Mouse (Mus musculus) erythroblast, embryonic 14.5 days (primary cell): Measurements from ENCODE around the gene 1700028K03Rik. TPM values are rescaled to one million over a fixed set of nuclear protein-coding genes. Genes with fewer than 3 reads are reported as not detected.

Experiments
- H3K27me3 ChIP-seq: 2 replicates; pipeline ENCODE4 v1.6.1; 2012; ENCODE audit warnings: inconsistent platforms; ENCODE audit not compliant: control insufficient read depth
- H3K36me3 ChIP-seq: 2 replicates; pipeline ENCODE4 v1.6.1; 2012; ENCODE audit warnings: mild to moderate bottlenecking, inconsistent platforms; ENCODE audit not compliant: control insufficient read depth
- H3K4me1 ChIP-seq: 2 replicates; pipeline ENCODE4 v1.6.1; 2012; ENCODE audit warnings: inconsistent platforms; ENCODE audit not compliant: control insufficient read depth
- H3K4me3 ChIP-seq: replicated peaks from 2 replicates; pipeline ENCODE3; 2012; ENCODE audit warnings: moderate library complexity, mild to moderate bottlenecking, inconsistent platforms
- H3K9me3 ChIP-seq: 2 replicates; pipeline ENCODE4 v1.6.1; 2012; ENCODE audit warnings: low read length, inconsistent platforms, mixed read lengths; ENCODE audit not compliant: control insufficient read depth
- GATA1 ChIP-seq: IDR thresholded peaks from 2 replicates; pipeline ENCODE4 v1.6.1; 2012; ENCODE audit warnings: low read length, inconsistent platforms, mixed read lengths
- TAL1 ChIP-seq: IDR thresholded peaks from 3 replicates; pipeline ENCODE4 v1.6.1; 2012; ENCODE audit warnings: low read length, inconsistent platforms, mixed read lengths
- polyA plus RNA-seq: library from polyadenylated mRNA; stranded (reverse); fragments of >175 nt; gene quantifications from 2 replicates; pipeline ENCODE4 v1.2.3, GENCODE M21; 2012

1700028K03Rik gene
- polyA plus RNA-seq, 1 experiment = not detected

DNA sequence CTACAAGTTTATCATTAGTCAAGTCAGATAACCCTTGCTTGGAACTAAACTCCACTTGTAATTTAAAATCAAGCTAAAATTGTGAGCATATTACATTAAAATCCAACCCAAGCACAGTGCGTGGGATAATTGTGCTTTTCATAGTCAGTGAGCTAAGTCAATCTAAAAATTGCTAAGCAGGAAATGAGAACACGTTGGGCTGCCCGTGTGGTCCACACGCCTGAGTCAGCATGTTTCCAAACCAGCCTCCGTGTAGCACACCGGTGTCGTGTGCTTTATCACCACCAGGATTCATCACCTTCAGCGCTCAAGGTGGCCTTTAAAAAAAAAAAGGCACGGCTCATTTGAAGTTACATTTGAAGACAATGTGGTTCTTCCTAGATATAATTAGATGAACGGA, 10.2 kb upstream of the 1700028K03Rik start:
- TF ChIP-seq TAL1 = no peak
- no peak for TF ChIP-seq GATA1
- Histone ChIP-seq H3K9me3 (no peaks in the 10 kb centered on the region), H3K36me3 (no peaks in the 10 kb centered on the region), H3K27me3 (peaks cover 3% of the 10 kb centered on the region), H3K4me3 (no peak overlapping the region), H3K4me1 (no peaks in the 10 kb centered on the region)

DNA sequence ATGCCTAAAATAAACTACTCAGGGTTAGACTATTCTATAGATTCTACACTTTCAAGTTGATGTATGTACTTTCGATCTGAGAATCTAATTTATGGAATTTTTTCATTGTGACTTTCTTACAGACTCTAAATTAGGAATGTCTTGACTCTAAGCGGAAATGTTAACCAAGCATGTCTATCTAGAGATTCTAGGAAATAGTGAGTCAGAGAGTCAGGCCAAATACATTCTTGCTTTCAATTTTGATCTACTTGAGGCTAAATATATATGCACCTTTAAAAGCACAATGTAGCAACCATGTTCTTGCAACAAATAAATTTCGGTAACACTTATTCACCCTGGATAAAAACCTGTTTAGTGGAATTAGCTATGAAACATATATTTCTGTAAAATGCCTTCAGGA, 5.7 kb upstream of the 1700028K03Rik start:
- no peak for TF ChIP-seq TAL1
- TF ChIP-seq GATA1 = no peak
- no peaks in the 10 kb centered on the region for H3K36me3 ChIP-seq
- H3K9me3 ChIP-seq = no peaks in the 10 kb centered on the region
- H3K27me3 ChIP-seq = no peaks in the 10 kb centered on the region
- peaks cover 9% of the 10 kb centered on the region for H3K4me1 ChIP-seq
- H3K4me3 ChIP-seq = no peak overlapping the region

DNA sequence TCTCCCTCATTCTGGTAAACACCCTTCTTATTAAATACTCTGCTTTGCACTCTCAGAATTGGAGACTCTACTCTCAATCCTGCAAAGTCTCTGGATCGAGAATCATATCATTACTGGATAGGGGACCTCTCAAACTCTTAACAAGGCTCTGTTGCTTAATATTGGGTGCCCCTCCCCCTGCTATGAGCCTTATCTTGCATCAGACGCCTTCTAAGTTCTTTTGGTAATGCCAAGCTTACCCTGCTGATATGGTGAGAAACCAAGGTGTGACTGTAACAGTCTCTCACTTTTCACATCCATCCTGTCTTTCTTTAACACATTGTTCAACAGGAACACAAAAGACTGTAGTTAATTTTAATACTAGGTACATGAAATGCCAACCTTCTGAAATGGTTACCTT, 919 bp upstream of the 1700028K03Rik start:
- TF ChIP-seq GATA1 (no peak), TAL1 (no peak)
- H3K4me3 ChIP-seq = no peak overlapping the region
- peaks cover 7% of the 10 kb centered on the region for H3K27me3 ChIP-seq
- H3K4me1 ChIP-seq = peaks cover 20% of the 10 kb centered on the region
- H3K36me3 ChIP-seq = no peaks in the 10 kb centered on the region
- no peaks in the 10 kb centered on the region for H3K9me3 ChIP-seq

DNA sequence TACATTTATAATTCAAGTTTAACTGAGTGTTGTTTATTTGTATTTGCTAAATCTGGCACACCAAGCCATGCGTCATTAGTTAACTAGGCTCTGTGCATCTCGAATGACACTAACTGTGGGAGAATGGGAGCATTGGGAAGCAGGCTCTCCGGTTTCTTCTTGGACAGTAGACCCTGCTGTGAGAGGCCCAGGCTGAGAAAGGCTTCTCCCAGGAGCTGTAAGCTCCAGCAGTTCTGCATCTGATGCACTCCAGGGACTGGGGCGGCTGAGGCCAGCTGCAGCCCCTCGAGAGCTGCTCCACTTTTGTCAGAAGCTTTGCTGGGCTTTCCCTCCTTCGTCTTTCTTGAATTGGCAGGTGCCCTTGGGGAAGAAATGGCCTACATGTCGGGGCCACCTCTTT, 7.2 kb downstream of the 1700028K03Rik start:
- no peak for TF ChIP-seq TAL1
- TF ChIP-seq GATA1 = no peak

DNA sequence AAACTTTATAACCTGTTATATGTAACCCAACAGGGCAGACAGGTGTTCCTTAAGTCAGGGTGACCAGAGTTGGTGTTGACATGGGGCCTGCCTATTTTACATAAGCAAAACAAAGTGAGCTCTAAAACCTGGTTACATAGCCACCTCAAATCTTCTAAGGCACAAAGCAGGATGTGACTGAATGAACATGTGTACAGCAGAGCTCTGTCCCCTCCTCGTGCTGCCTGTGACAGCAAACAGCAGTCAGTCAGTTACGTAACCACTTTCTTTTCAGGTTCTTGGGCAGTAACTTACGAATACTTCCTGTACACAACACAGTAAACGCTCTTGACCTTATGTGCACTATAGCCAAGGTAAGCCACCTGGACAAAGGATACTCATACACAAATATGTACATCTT, 11.4 kb downstream of the 1700028K03Rik start:
- peaks cover 32% of the 10 kb centered on the region for H3K4me1 ChIP-seq
- H3K27me3 ChIP-seq = peaks cover 23% of the 10 kb centered on the region
- H3K4me3 ChIP-seq = no peak overlapping the region
- TF ChIP-seq GATA1 (no peak), TAL1 (no peak)
- H3K36me3 ChIP-seq = peaks cover 15% of the 10 kb centered on the region
- no peaks in the 10 kb centered on the region for H3K9me3 ChIP-seq

More for the DNA sequence above, 7.2 kb downstream of the 1700028K03Rik start:
- no peak overlapping the region for H3K4me3 ChIP-seq
- H3K9me3 ChIP-seq = no peaks in the 10 kb centered on the region
- H3K27me3 ChIP-seq = peaks cover 46% of the 10 kb centered on the region
- no peaks in the 10 kb centered on the region for H3K36me3 ChIP-seq
- H3K4me1 ChIP-seq = peaks cover 10% of the 10 kb centered on the region

DNA sequence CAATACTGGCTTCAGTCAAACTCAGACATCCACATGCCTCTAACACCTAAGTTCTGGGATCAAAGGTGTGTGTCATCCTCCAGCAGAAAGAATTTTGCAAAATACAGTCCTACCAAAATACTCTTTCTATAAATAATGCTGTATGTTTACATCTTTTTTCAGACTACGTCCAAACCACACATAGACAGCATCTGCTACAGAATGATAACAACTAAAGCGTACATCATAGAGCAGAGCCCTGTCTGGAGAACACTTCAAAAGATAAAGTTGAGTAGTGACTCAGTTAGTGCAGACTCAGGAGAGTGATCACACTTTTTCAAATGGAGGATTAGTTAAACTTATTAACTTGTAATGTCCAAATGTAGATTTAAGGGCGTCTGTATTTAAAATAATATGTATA, 13.4 kb downstream of the 1700028K03Rik start:
- peaks cover 23% of the 10 kb centered on the region for H3K36me3 ChIP-seq
- peaks cover 7% of the 10 kb centered on the region for H3K27me3 ChIP-seq
- peak; percentile 77 for TF ChIP-seq GATA1
- TF ChIP-seq TAL1 = peak; percentile 88
- H3K9me3 ChIP-seq = no peaks in the 10 kb centered on the region
- peaks cover 32% of the 10 kb centered on the region for H3K4me1 ChIP-seq
- no peak overlapping the region for H3K4me3 ChIP-seq

DNA sequence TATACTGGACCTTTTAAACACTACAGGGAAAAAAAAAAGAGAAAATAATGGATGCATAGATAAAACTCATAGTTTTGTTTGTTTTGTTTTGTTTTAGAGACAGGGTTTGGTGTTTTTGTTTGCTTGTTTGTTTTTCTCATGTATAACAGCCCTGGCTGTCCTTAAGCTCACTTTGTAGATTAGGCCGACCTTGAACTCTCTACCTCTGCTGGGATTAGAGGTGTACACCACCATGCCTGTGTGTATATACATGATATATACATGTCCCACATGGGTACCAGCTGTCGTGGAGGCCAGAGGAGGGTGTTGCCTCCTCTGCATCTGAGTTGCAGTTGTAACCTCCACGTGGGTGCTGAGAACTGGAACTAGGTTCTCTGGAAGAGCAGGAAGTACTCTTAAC, 13.9 kb downstream of the 1700028K03Rik start:
- Histone ChIP-seq H3K36me3 (peaks cover 23% of the 10 kb centered on the region), H3K27me3 (peaks cover 3% of the 10 kb centered on the region), H3K9me3 (no peaks in the 10 kb centered on the region), H3K4me3 (no peak overlapping the region), H3K4me1 (peaks cover 32% of the 10 kb centered on the region)
- TF ChIP-seq GATA1 = no peak

DNA sequence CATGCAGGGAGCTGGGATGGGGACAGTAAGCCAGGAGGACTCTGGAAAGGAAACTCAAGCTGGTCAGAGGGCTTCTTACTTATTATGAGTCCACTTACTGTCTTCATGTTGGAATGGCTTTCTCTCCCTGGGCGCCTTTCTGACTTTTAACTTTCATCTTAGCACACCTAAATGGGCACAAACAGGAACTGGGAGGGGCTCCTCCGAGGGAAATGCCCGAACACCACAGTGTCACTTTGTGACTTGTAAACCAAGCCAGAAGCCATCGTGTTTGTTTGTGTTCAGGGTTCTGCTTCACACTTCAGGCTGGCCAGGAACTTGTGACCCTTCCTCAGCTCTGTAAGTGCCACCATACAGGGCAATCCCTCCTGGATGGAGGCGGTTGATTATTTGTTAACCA, 19.8 kb downstream of the 1700028K03Rik start:
- Histone ChIP-seq H3K4me3 (no peak overlapping the region), H3K36me3 (peaks cover 19% of the 10 kb centered on the region), H3K4me1 (peaks cover 13% of the 10 kb centered on the region), H3K27me3 (no peaks in the 10 kb centered on the region), H3K9me3 (no peaks in the 10 kb centered on the region)
- no peak for TF ChIP-seq TAL1
- TF ChIP-seq GATA1 = no peak

DNA sequence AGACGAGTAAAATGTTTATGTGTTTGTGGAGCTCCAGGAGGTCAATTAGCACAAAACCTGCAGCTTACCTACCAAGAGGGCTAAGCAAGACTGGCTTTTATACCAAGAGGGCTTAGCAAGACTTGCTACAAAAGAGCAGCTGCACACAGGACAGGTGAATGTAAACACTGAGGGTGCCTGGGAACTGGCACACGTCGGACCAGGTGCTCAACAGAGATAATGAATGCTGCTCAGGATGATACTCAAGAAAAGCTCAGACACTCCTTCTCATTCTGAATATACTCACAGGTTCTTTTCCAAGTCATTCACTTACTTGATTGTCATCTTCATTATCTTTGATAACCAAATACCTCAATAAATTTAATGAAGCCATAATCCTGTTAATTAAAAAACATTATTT, 22.5 kb downstream of the 1700028K03Rik start:
- TF ChIP-seq GATA1 (no peak), TAL1 (peak; percentile 53; the same call in 2 of the 3 replicates)
- Histone ChIP-seq H3K4me3 (no peak overlapping the region), H3K4me1 (peaks cover 11% of the 10 kb centered on the region), H3K27me3 (no peaks in the 10 kb centered on the region), H3K9me3 (no peaks in the 10 kb centered on the region), H3K36me3 (peaks cover 27% of the 10 kb centered on the region)

DNA sequence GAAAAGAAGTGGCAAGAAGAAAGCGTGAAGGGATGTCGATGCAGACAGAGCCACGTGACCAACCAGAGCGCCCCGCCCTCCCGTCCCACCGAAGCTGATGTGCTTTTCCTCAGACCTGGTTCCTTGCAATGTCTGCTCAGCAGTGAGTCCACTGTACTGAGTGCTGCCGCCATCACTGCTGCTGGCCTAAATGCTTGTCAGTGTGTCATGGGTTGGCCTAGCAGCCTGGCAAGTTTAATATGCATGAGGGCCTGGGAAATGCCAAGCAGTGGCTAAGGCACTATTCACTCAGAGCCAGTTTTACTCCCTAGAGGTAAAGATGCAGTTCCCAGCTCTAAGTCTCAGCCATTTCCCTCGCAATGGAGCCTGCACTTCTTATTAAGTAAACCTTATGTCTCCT, 34.6 kb downstream of the 1700028K03Rik start:
- TF ChIP-seq GATA1 (no peak), TAL1 (no peak)
- Histone ChIP-seq H3K4me3 (no peak overlapping the region), H3K4me1 (no peaks in the 10 kb centered on the region), H3K9me3 (0 out of 2 replicates have a peak, but pooled peaks cover 2% of the 10 kb centered on the region), H3K36me3 (peaks cover 40% of the 10 kb centered on the region), H3K27me3 (no peaks in the 10 kb centered on the region)
